Mouse (Mus musculus): Measurements from ENCODE around the gene Arhgap28. TPM values are rescaled to one million over a fixed set of nuclear protein-coding genes. Genes with fewer than 3 reads are reported as not detected.
A peak's percentile ranks its signal among the peaks of the same experiment; 100 is the strongest.

Gene Arhgap28
- polyA plus RNA-seq, 1 experiment from 2014 or later = 58.2 TPM

GRCm38 (mm10) chr17:67838948-67839347 is 165.0 kb downstream of the Arhgap28 start:
- Histone ChIP-seq H3K27me3 (ENCODE audit: low read depth, poor library complexity, severe bottlenecking) (no peaks in the 10 kb centered on the region), H3K9me3 (replicated peaks) (peaks cover 3% of the 10 kb centered on the region; the same call in 1 of the 2 replicates), H3K36me3 (peaks cover 22% of the 10 kb centered on the region), H3K27ac (no peak overlapping the region), H3K4me3 (no peak overlapping the region), H3K4me1 (no peaks in the 10 kb centered on the region)
- WGBS = 91% methylated on average over 13 of the region's 13 CpGs
- DNase-seq (ENCODE audit: low spot score) = no peak

DNA sequence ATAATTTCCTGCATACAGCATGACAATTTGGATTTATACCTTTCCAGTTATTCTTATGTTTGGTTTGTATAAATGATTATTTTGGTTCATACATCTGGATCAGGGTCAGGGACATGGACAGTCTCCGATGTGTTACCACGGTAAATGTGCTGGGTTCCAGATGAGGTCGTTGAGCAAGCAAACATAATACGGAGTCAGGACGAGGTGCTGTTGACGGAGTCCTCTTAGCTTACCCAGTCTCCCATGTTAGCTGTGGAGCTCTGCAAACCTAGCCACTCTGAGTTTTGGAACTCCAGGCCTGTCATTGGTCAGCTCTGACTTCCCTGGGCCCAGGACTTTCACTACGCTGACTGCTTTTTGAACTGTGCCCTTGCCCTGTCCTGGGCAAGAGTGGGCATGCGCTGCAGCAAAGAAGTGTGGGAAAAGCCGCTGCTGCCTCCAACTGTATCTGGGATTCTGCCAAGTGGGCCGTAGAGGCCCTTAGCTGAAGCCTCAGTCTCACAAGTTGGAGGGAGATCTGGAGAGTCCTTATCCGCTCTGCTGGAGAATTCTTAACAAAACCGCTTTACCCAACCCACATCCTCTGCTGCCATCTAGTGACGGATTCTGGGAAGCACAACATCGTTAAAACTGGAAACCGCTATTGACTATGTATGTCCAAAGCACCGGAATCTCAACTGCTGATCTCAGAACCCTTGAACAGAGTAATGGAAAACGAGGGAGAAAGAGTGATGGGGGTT is 166.4 kb downstream of the Arhgap28 start:
- H3K9me3 ChIP-seq (replicated peaks) = peaks cover 3% of the 10 kb centered on the region; the same call in 1 of the 2 replicates
- H3K27me3 ChIP-seq (ENCODE audit: low read depth, poor library complexity, severe bottlenecking) = no peaks in the 10 kb centered on the region
- 70% methylated on average over 17 of the region's 17 CpGs for WGBS
- H3K4me1 ChIP-seq = no peaks in the 10 kb centered on the region
- no peak overlapping the region for H3K4me3 ChIP-seq
- H3K27ac ChIP-seq = no peak overlapping the region
- peaks cover 8% of the 10 kb centered on the region for H3K36me3 ChIP-seq
- DNase-seq (ENCODE audit: low spot score) = peak; percentile 78

- Histone ChIP-seq H3K27ac (no peak overlapping the region), H3K4me1 (no peaks in the 10 kb centered on the region), H3K36me3 (peaks cover 2% of the 10 kb centered on the region), H3K9me3 (replicated peaks) (peaks cover 3% of the 10 kb centered on the region; the same call in 1 of the 2 replicates), H3K27me3 (ENCODE audit: low read depth, poor library complexity, severe bottlenecking) (no peaks in the 10 kb centered on the region), H3K4me3 (no peak overlapping the region)
- no peak for DNase-seq (ENCODE audit: low spot score)
- 94% methylated on average over 20 of the region's 20 CpGs for WGBS
Observed at GRCm38 (mm10) chr17:67836146-67836895, 167.6 kb downstream of the Arhgap28 start.

- Histone ChIP-seq H3K36me3 (no peaks in the 10 kb centered on the region), H3K4me1 (no peaks in the 10 kb centered on the region), H3K27ac (no peak overlapping the region), H3K9me3 (replicated peaks) (no peaks in the 10 kb centered on the region), H3K4me3 (no peak overlapping the region), H3K27me3 (ENCODE audit: low read depth, poor library complexity, severe bottlenecking) (no peaks in the 10 kb centered on the region)
- DNase-seq (ENCODE audit: low spot score) = no peak
- WGBS = 94% methylated on average over 3 of the region's 3 CpGs
Observed at GRCm38 (mm10) chr17:67827431-67827830, 176.5 kb downstream of the Arhgap28 start.

GRCm38 (mm10) chr17:67816916-67817315 is 187.0 kb downstream of the Arhgap28 start:
- peaks cover 8% of the 10 kb centered on the region for H3K36me3 ChIP-seq
- no peaks in the 10 kb centered on the region for H3K4me1 ChIP-seq
- H3K4me3 ChIP-seq = no peak overlapping the region
- 93% methylated on average over 10 of the region's 10 CpGs for WGBS
- H3K27ac ChIP-seq = no peak overlapping the region
- no peaks in the 10 kb centered on the region for H3K27me3 ChIP-seq (ENCODE audit: low read depth, poor library complexity, severe bottlenecking)
- DNase-seq (ENCODE audit: low spot score) = no peak
- no peaks in the 10 kb centered on the region for H3K9me3 ChIP-seq (replicated peaks)

GRCm38 (mm10) chr17:67815720-67816119 is 188.2 kb downstream of the Arhgap28 start:
- no peak for DNase-seq (ENCODE audit: low spot score)
- no peaks in the 10 kb centered on the region for H3K4me1 ChIP-seq
- no peaks in the 10 kb centered on the region for H3K9me3 ChIP-seq (replicated peaks)
- no peak overlapping the region for H3K27ac ChIP-seq
- WGBS = 96% methylated on average over 11 of the region's 11 CpGs
- no peaks in the 10 kb centered on the region for H3K27me3 ChIP-seq (ENCODE audit: low read depth, poor library complexity, severe bottlenecking)
- peaks cover 11% of the 10 kb centered on the region for H3K36me3 ChIP-seq
- H3K4me3 ChIP-seq = no peak overlapping the region

DNA sequence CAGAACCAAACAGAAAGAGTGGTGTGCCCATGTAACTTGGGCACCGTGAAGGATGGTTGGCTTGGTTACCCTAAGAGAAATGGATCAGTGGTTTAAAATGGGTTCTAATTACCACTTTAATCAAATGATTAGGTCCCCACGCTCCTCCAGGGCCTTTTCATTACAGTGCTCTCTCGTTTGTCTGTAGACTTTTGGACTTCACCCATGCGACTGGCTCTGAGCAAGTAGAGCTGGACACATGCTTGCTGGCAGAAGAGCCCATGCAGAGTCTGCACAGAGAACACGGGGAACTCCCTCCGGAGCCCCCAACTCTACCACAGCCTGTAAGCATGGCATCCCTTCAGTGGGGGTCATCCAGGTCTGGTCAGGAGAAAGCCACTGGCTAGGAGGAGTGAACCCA is 190.3 kb downstream of the Arhgap28 start:
- H3K27me3 ChIP-seq (ENCODE audit: low read depth, poor library complexity, severe bottlenecking) = no peaks in the 10 kb centered on the region
- 92% methylated on average over 6 of the region's 6 CpGs for WGBS
- H3K4me1 ChIP-seq = no peaks in the 10 kb centered on the region
- no peaks in the 10 kb centered on the region for H3K9me3 ChIP-seq (replicated peaks)
- no peak overlapping the region for H3K4me3 ChIP-seq
- DNase-seq (ENCODE audit: low spot score) = no peak
- peaks cover 21% of the 10 kb centered on the region for H3K36me3 ChIP-seq
- no peak overlapping the region for H3K27ac ChIP-seq

DNA sequence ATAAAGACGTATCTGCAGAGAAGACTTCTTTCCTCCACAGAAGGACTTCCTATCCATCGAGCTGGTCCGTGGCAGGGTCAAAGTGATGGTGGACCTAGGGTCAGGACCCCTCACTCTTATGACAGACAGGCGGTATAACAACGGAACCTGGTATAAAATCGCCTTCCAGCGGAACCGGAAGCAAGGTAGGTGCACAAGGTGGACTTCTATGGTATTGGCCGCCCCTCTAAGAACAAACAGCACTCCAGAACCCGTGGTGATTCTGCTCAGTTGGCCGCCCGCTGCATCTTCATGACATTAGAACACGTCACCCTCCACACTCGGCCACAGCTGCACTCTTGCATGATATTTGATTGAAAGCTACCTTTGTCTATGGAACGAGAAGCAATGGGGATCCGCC is 194.7 kb downstream of the Arhgap28 start:
- Histone ChIP-seq H3K9me3 (replicated peaks) (no peaks in the 10 kb centered on the region), H3K27ac (no peak overlapping the region), H3K4me1 (no peaks in the 10 kb centered on the region), H3K27me3 (ENCODE audit: low read depth, poor library complexity, severe bottlenecking) (no peaks in the 10 kb centered on the region), H3K4me3 (no peak overlapping the region), H3K36me3 (peaks cover 18% of the 10 kb centered on the region; the same call in 1 of the 2 replicates)
- WGBS = 95% methylated on average over 16 of the region's 16 CpGs
- DNase-seq (ENCODE audit: low spot score) = no peak
